Mouse (Mus musculus): ENCODE results near the gene Olfr347. TPM values are rescaled to one million over a fixed set of nuclear protein-coding genes. Genes with fewer than 3 reads are reported as not detected.

Olfr347 gene
- polyA plus RNA-seq (2015; fragmentation: Nextera tagmentation; extraction: Ambion mirVana) = not detected in 2 replicates

DNA sequence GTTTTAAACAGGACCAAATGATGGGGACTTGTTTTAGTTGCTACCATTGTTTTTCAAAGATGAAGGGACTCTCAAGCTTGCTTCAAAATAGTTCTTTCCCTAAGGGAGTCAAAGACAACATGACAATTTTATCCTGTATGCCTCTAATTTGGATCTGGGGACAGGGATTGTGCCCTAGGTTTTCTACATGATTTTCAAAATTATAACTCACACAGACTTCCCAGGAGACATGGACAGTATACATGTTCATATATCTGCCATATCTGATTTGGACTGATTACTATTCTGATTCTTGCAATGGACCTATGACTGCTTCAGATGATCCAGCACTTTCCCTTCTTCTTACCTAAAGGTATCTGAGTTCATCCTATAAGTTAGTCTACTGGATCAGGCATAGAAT lies at the start of gene Olfr347:
Gene Olfr347, plus strand, starts transcription at position 301 of the 400 bp plus-strand sequence.
- Histone ChIP-seq H3K4me3 (ENCODE audit: low read depth, low read length) (no peak within 1 kb of the TSS), H3K9ac (ENCODE audit: low read length) (no peak within 1 kb of the TSS), H3K27ac (replicated peaks) (no peak within 1 kb of the TSS), H3K9me3 (ENCODE audit: control insufficient read depth, low read length) (no peaks in the 10 kb centered on the region), H3K4me2 (replicated peaks; ENCODE audit: low read depth) (no peak within 1 kb of the TSS), H3K27me3 (ENCODE audit: control insufficient read depth, insufficient read depth, low read length) (no peaks in the 10 kb centered on the region), H3K36me3 (ENCODE audit: control insufficient read depth, insufficient read depth, low read length) (no peaks in the 10 kb centered on the region), H3K4me1 (replicated peaks; ENCODE audit: control insufficient read depth, insufficient read depth) (no peaks in the 10 kb centered on the region)
- no peak for DNase-seq (ENCODE audit: low spot score)
- TF ChIP-seq CTCF (IDR thresholded peaks at IDR 0.05; ENCODE audit: low read depth) (no peak), EP300 (optimal IDR thresholded peaks at IDR 0.05) (no peak)
- ATAC-seq (ENCODE audit: low FRiP score, low TSS enrichment) = no peak

- Histone ChIP-seq H3K27ac (replicated peaks) (no peak within 1 kb of the TSS), H3K27me3 (ENCODE audit: control insufficient read depth, insufficient read depth, low read length) (no peaks in the 10 kb centered on the region), H3K36me3 (ENCODE audit: control insufficient read depth, insufficient read depth, low read length) (no peaks in the 10 kb centered on the region), H3K9me3 (ENCODE audit: control insufficient read depth, low read length) (no peaks in the 10 kb centered on the region), H3K4me2 (replicated peaks; ENCODE audit: low read depth) (no peak within 1 kb of the TSS), H3K4me1 (replicated peaks; ENCODE audit: control insufficient read depth, insufficient read depth) (no peaks in the 10 kb centered on the region), H3K4me3 (ENCODE audit: low read depth, low read length) (no peak within 1 kb of the TSS), H3K9ac (ENCODE audit: low read length) (no peak within 1 kb of the TSS)
- 79% methylated on average over 1 of the region's 1 CpGs for WGBS
- ATAC-seq (ENCODE audit: low FRiP score, low TSS enrichment) (no peak), DNase-seq (ENCODE audit: low spot score) (no peak)
- TF ChIP-seq EP300 (optimal IDR thresholded peaks at IDR 0.05) (no peak), CTCF (IDR thresholded peaks at IDR 0.05; ENCODE audit: low read depth) (no peak)
These were observed 46.2 kb upstream of the Olfr347 start, which contains the start of gene Olfr346 for GRCm38 (mm10) chr2:36685488-36685887. Olfr346 (plus strand) TSS chr2:36685788.

- Histone ChIP-seq H3K27ac (replicated peaks) (no peak overlapping the region), H3K36me3 (ENCODE audit: control insufficient read depth, insufficient read depth, low read length) (no peaks in the 10 kb centered on the region), H3K9ac (ENCODE audit: low read length) (no peak overlapping the region), H3K4me2 (replicated peaks; ENCODE audit: low read depth) (no peak overlapping the region), H3K27me3 (ENCODE audit: control insufficient read depth, insufficient read depth, low read length) (no peaks in the 10 kb centered on the region), H3K4me3 (ENCODE audit: low read depth, low read length) (no peak overlapping the region), H3K9me3 (ENCODE audit: control insufficient read depth, low read length) (no peaks in the 10 kb centered on the region), H3K4me1 (replicated peaks; ENCODE audit: control insufficient read depth, insufficient read depth) (no peaks in the 10 kb centered on the region)
- WGBS = 56% methylated on average over 3 of the region's 3 CpGs
- ATAC-seq (ENCODE audit: low FRiP score, low TSS enrichment) (no peak), DNase-seq (ENCODE audit: low spot score) (no peak)
- TF ChIP-seq CTCF (IDR thresholded peaks at IDR 0.05; ENCODE audit: low read depth) = no peak; the same call in 1 of the 2 replicates
- TF ChIP-seq EP300 (optimal IDR thresholded peaks at IDR 0.05) = no peak
These were observed 4.5 kb downstream of the Olfr347 start for GRCm38 (mm10) chr2:36736226-36736625.

DNA sequence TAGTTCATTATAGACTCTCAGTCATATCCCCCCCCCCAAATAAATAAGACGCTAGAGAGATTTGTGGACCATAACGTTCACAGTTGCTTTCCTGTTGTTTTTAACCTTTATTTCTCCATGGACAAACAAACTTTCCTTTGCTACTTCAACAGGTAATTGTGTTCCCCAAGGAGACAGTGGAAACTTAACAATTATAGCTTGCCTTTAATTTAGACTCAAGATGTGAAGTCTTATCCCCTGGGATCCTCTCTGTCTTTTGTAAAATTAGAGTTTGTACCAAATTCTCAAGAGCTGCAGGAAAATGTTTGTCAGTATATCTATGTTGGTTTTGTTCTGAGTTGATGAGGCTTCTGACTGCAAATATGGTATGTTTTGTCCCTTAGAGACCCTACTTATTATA lies 52.3 kb downstream of the Olfr347 start, which contains the start of gene Olfr348:
Gene Olfr348, plus strand, starts transcription at position 301 of the 400 bp plus-strand sequence.
- ATAC-seq (ENCODE audit: low FRiP score, low TSS enrichment) (no peak), DNase-seq (ENCODE audit: low spot score) (no peak)
- H3K36me3 ChIP-seq (ENCODE audit: control insufficient read depth, insufficient read depth, low read length) = no peaks in the 10 kb centered on the region
- no peak within 1 kb of the TSS for H3K27ac ChIP-seq (replicated peaks)
- no peak within 1 kb of the TSS for H3K4me3 ChIP-seq (ENCODE audit: low read depth, low read length)
- H3K9me3 ChIP-seq (ENCODE audit: control insufficient read depth, low read length) = no peaks in the 10 kb centered on the region
- H3K4me2 ChIP-seq (replicated peaks; ENCODE audit: low read depth) = no peak within 1 kb of the TSS
- H3K4me1 ChIP-seq (replicated peaks; ENCODE audit: control insufficient read depth, insufficient read depth) = no peaks in the 10 kb centered on the region
- no peak within 1 kb of the TSS for H3K9ac ChIP-seq (ENCODE audit: low read length)
- TF ChIP-seq CTCF (IDR thresholded peaks at IDR 0.05; ENCODE audit: low read depth) = no peak
- no peak for TF ChIP-seq EP300 (optimal IDR thresholded peaks at IDR 0.05)
- no peaks in the 10 kb centered on the region for H3K27me3 ChIP-seq (ENCODE audit: control insufficient read depth, insufficient read depth, low read length)
- 67% methylated on average over 2 of the region's 2 CpGs for WGBS

Other genes starting within 250 kb of the Olfr347 start
- 0.04 TPM in 1 of 2 replicates, not detected in the other for gene Olfr341, start 249.4 kb upstream of the Olfr347 start, polyA plus RNA-seq (2015; fragmentation: Nextera tagmentation; extraction: Ambion mirVana)
- not detected in 2 replicates for gene Olfr342, start 206.9 kb upstream of the Olfr347 start, polyA plus RNA-seq (2015; fragmentation: Nextera tagmentation; extraction: Ambion mirVana)
- 0.04 TPM in 1 of 2 replicates, not detected in the other for gene Olfr344, start 165.2 kb upstream of the Olfr347 start, polyA plus RNA-seq (2015; fragmentation: Nextera tagmentation; extraction: Ambion mirVana)
- not detected in 2 replicates for gene Olfr345, start 91.9 kb upstream of the Olfr347 start, polyA plus RNA-seq (2015; fragmentation: Nextera tagmentation; extraction: Ambion mirVana)
- not detected in 2 replicates for gene Olfr346, start 46.1 kb upstream of the Olfr347 start, polyA plus RNA-seq (2015; fragmentation: Nextera tagmentation; extraction: Ambion mirVana)
- gene Olfr348, start 52.4 kb downstream of the Olfr347 start, polyA plus RNA-seq (2015; fragmentation: Nextera tagmentation; extraction: Ambion mirVana) = not detected in 2 replicates
- not detected in 2 replicates for gene Olfr50, start 58.6 kb downstream of the Olfr347 start, polyA plus RNA-seq (2015; fragmentation: Nextera tagmentation; extraction: Ambion mirVana)
- not detected in 2 replicates for gene Olfr3, start 85.1 kb downstream of the Olfr347 start, polyA plus RNA-seq (2015; fragmentation: Nextera tagmentation; extraction: Ambion mirVana)
- not detected in 2 replicates for gene Olfr350, start 114.4 kb downstream of the Olfr347 start, polyA plus RNA-seq (2015; fragmentation: Nextera tagmentation; extraction: Ambion mirVana)
- gene Olfr351, start 130.8 kb downstream of the Olfr347 start, polyA plus RNA-seq (2015; fragmentation: Nextera tagmentation; extraction: Ambion mirVana) = not detected in 2 replicates
- gene Olfr352, start 136.6 kb downstream of the Olfr347 start, polyA plus RNA-seq (2015; fragmentation: Nextera tagmentation; extraction: Ambion mirVana) = not detected in 2 replicates
- gene Olfr353, start 161.0 kb downstream of the Olfr347 start, polyA plus RNA-seq (2015; fragmentation: Nextera tagmentation; extraction: Ambion mirVana) = not detected in 2 replicates
- 0.05 TPM in 1 of 2 replicates, not detected in the other for gene Olfr354, start 173.8 kb downstream of the Olfr347 start, polyA plus RNA-seq (2015; fragmentation: Nextera tagmentation; extraction: Ambion mirVana)
- gene Olfr355, start 197.0 kb downstream of the Olfr347 start, polyA plus RNA-seq (2015; fragmentation: Nextera tagmentation; extraction: Ambion mirVana) = not detected in 2 replicates
- gene Olfr356, start 205.2 kb downstream of the Olfr347 start, polyA plus RNA-seq (2015; fragmentation: Nextera tagmentation; extraction: Ambion mirVana) = not detected in 2 replicates

Measured in stomach, postnatal 0 days (tissue).